Mouse (Mus musculus): ENCODE data around the gene Prrc2a. TPM values are rescaled to one million over a fixed set of nuclear protein-coding genes. Genes with fewer than 3 reads are reported as not detected.
A peak's percentile ranks its signal among the peaks of the same experiment; 100 is the strongest.
"Not testable (repeated sequence)": the region's sequence is repeated elsewhere in the genome, so short reads cannot be mapped to it uniquely, and the experiment has no call there.

Gene Prrc2a
- polyA plus RNA-seq, 1 experiment: 373 TPM

DNA sequence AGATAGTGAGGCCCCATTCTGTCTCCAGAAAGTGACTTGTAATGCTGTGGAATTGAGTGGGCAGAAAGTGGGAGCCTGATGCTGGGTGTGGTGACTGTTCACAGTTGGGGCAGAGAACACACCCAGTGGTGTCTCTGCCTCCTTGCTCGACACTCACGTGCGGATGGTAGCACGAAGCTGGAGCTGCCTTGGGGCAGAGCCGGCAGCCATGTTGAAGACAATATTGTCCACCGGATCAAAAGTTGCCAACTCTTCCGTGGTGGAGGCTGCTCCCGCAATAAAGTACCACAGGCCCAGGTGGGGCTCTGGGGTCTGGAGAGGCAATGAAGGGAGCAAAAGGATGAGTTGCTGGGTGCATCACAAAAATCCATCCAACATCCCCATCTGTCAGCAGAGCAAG, 33.7 kb downstream of the Prrc2a start:
- no peak for DNase-seq
- Histone ChIP-seq H3K4me3 (replicated peaks; ENCODE audit: extremely low read depth, low read depth, low read length) (no peak overlapping the region), H3K4me1 (ENCODE audit: control insufficient read depth, insufficient read depth, low read length) (peaks cover 11% of the 10 kb centered on the region)
- TF ChIP-seq POLR2A (IDR thresholded peaks at IDR 0.05; ENCODE audit: borderline replicate concordance, extremely low read depth, low read depth, low read length) (no peak), CTCF (IDR thresholded peaks at IDR 0.05; ENCODE audit: insufficient read depth, low read length) (no peak)
- 88% methylated on average over 8 of the region's 8 CpGs for WGBS

DNA sequence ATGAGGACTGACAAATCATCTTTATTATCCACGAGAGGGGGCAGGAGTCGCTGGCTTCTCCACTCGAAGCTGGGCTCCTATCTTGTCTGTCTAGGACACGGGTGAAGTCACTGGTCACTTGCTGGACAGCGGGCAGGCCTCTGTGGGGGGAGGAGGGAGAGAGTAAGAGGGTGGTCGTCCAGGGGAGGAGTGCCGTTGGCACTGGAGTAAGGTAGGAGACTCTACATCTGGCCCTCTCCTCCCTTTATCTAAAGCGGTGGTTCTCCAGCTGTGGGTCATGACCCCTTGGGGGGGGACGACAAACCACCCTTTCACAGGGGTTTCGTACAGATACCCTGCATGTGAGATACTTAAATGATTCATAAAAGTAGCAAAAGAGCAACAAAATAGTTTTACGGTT, 35.7 kb downstream of the Prrc2a start:
- Histone ChIP-seq H3K4me1 (ENCODE audit: control insufficient read depth, insufficient read depth, low read length) (peaks cover 16% of the 10 kb centered on the region), H3K4me3 (replicated peaks; ENCODE audit: extremely low read depth, low read depth, low read length) (no peak overlapping the region)
- DNase-seq: no peak
- WGBS: 58% methylated on average over 11 of the region's 11 CpGs
- TF ChIP-seq POLR2A (IDR thresholded peaks at IDR 0.05; ENCODE audit: borderline replicate concordance, extremely low read depth, low read depth, low read length) (no peak), CTCF (IDR thresholded peaks at IDR 0.05; ENCODE audit: insufficient read depth, low read length) (no peak)

DNA sequence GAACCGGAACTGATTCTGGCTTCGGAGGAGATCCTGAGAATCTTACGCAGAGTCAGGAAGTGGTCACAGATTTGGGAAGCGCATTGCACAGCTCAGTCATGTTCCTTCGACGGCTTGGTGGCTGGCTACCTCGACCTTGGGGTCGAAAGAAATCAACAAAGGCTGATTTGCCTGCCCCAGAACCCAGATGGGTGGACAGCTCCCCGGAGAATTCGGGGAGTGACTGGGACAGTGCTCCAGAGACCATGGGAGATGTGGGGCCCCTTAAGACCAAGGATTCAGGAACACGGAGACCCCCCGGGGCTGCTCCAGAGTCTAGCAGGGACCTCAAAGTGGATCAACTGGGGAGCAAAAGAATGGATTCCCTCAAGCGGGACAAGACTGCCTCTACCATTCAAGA, 37.7 kb downstream of the Prrc2a start:
- no peak for TF ChIP-seq POLR2A (IDR thresholded peaks at IDR 0.05; ENCODE audit: borderline replicate concordance, extremely low read depth, low read depth, low read length)
- TF ChIP-seq CTCF (IDR thresholded peaks at IDR 0.05; ENCODE audit: insufficient read depth, low read length): no peak
- H3K4me3 ChIP-seq (replicated peaks; ENCODE audit: extremely low read depth, low read depth, low read length): peak overlapping the region; percentile 69
- WGBS: 44% methylated on average over 13 of the region's 13 CpGs
- DNase-seq: no peak
- H3K4me1 ChIP-seq (ENCODE audit: control insufficient read depth, insufficient read depth, low read length): peaks cover 16% of the 10 kb centered on the region

DNA sequence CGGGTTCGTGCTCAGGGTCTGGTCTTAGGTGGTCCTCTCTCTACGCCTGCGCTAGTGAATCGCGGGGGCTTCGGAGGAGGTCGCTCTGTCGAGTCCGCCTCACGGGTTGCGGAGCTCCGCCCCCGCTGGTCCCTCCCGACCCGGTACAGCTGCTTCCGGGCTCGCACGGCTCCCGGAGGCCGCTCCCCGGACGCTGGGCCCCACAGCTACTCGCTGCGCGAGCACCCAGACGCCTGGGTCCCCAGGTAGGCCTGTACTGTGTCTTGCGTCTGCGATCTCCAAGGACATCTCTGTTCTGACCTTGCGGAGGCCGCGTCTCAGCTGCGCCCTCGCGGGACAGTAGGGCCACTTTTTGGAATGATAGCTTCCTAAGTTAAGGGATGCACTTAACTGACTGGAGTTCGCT, 38.5 kb downstream of the Prrc2a start, which contains the start of gene D17H6S53E:
TSS of gene D17H6S53E (plus strand) at position 168 of the 406 bp plus-strand sequence.
- TF ChIP-seq CTCF (IDR thresholded peaks at IDR 0.05; ENCODE audit: insufficient read depth, low read length) (no peak), POLR2A (IDR thresholded peaks at IDR 0.05; ENCODE audit: borderline replicate concordance, extremely low read depth, low read depth, low read length) (peak; percentile 75)
- WGBS: 1% methylated on average over 36 of the region's 36 CpGs
- DNase-seq: peak; percentile 77

DNA sequence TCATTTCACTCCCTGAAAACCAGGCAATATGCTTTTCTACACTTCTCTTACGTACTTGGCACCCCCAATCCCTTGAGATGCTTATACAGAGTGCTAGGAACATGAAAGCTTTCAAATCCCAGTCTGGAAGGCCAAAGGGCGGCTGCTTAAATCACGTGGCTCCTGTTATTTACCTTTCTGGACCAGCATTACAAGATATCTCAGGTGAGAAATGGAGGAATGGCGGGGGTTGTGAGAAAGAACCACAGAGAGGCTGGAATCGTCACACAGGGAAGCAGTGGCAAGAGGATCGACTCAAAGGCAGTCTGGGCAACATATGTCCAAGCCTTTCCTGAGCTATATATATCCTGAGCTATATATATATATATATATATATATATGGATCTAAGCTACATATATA, 39.1 kb downstream of the Prrc2a start:
- peak overlapping the region; percentile 26 for H3K4me3 ChIP-seq (replicated peaks; ENCODE audit: extremely low read depth, low read depth, low read length)
- 32% methylated on average over 6 of the region's 6 CpGs for WGBS
- DNase-seq: no peak
- peaks cover 16% of the 10 kb centered on the region for H3K4me1 ChIP-seq (ENCODE audit: control insufficient read depth, insufficient read depth, low read length)
- TF ChIP-seq POLR2A (IDR thresholded peaks at IDR 0.05; ENCODE audit: borderline replicate concordance, extremely low read depth, low read depth, low read length): no peak
- TF ChIP-seq CTCF (IDR thresholded peaks at IDR 0.05; ENCODE audit: insufficient read depth, low read length): no peak

More for the DNA sequence above, 38.5 kb downstream of the Prrc2a start, which contains the start of gene D17H6S53E:
- H3K4me1 ChIP-seq (ENCODE audit: control insufficient read depth, insufficient read depth, low read length): peaks cover 16% of the 10 kb centered on the region
- peak within 1 kb of the TSS; percentile 69 for H3K4me3 ChIP-seq (replicated peaks; ENCODE audit: extremely low read depth, low read depth, low read length)

DNA sequence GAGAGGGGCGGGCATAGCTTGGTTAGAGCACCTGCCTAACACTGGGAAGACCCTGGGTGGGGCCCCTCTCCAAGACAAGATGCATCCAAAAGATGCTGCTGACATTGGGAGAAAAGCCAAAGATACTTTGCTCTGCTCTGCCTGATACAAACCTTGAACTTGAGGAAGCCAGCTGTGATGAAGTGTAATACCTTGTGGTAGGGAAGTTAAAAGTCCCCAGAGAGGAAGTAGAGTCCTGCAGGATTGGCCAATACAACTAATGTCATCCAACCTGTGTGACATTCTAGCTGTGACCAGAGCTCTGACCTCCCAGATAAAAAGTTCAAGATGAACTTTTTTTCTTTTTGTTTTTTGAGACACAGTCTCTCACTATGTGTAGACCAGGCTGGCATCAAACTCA, 39.6 kb downstream of the Prrc2a start:
- 93% methylated on average over 1 of the region's 1 CpGs for WGBS
- no peak for DNase-seq
- peaks cover 19% of the 10 kb centered on the region for H3K4me1 ChIP-seq (ENCODE audit: control insufficient read depth, insufficient read depth, low read length)
- TF ChIP-seq POLR2A (IDR thresholded peaks at IDR 0.05; ENCODE audit: borderline replicate concordance, extremely low read depth, low read depth, low read length) (no peak), CTCF (IDR thresholded peaks at IDR 0.05; ENCODE audit: insufficient read depth, low read length) (no peak)
- H3K4me3 ChIP-seq (replicated peaks; ENCODE audit: extremely low read depth, low read depth, low read length): no peak overlapping the region

DNA sequence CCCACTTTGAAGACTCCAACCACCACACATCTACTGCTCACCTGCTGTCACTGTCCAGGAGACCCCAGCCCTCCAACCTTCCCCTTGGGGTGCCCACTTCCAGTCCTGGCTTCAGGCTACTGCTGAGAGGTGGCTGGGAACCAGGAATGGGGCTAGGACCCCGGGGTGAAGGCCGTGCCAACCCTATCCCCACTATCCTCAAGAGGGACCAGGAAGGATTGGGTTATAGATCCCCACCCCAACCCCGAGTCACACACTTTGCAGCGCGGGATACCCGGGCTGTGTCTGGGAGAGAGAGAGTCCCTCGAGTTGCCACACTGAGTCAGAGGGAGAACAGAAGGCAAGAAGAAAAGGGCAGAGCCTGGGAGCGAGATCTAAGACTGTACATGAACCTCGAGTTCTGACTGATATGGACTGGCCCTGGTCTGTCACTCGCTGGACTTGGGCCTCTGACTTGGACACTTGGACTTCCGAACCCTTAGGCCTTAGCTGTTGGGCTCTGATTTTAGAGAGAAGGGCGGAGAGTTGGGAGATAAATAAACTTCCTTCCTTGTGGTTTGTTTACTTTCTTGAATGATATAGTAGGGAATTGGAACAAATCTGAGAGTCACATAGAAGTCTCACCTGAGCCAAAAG, 40.3 kb downstream of the Prrc2a start:
- DNase-seq; H3K4me3 ChIP-seq (replicated peaks; ENCODE audit: extremely low read depth, low read depth, low read length): not testable (repeated sequence)
- peaks cover 20% of the 10 kb centered on the region for H3K4me1 ChIP-seq (ENCODE audit: control insufficient read depth, insufficient read depth, low read length)
- 88% methylated on average over 12 of the region's 12 CpGs for WGBS

DNA sequence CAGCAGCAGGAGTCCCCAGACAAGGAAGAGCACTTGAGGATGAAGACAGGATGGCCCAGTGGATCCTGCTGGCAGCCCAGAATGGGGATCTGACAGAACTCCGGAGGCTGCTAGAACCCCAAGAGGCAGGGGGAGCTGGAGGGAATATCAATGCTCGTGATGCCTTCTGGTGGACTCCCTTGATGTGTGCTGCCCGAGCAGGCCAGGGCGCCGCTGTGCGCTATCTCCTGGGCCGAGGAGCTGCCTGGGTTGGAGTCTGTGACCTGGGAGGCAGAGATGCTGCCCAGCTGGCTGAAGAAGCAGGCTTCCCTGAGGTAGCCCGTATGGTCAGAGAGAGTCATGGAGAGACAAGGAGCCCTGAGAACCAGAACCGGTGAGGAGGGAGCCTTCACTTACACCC, 41.4 kb downstream of the Prrc2a start:
- 91% methylated on average over 9 of the region's 9 CpGs for WGBS
- H3K4me1 ChIP-seq (ENCODE audit: control insufficient read depth, insufficient read depth, low read length): peaks cover 20% of the 10 kb centered on the region
- not testable (repeated sequence) for H3K4me3 ChIP-seq (replicated peaks; ENCODE audit: extremely low read depth, low read depth, low read length); DNase-seq

DNA sequence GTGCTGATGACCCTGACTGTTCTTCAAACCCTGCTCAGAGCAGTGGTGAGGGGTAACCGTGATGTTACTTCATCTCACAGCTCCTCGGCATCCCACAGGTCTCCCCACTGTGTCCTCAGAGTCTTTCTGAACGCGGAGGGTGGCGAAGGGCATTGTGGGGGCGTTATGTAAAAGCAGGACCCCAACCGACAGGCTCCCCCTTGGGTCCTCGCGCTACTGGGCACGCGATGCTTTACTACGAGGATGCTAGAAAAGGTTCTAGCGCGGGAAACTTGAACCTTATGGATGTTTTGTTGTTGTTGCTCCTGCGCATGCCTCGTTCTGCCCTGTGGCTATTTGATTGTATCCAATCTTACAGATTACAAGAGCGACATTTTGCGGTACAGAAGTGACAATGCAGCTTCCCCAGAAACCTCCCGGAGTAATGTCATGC, 42.8 kb downstream of the Prrc2a start, which contains the start of gene Csnk2b:
TSS of gene Csnk2b (minus strand) at position 183 of the 433 bp plus-strand sequence.
- Histone ChIP-seq H3K4me1 (ENCODE audit: control insufficient read depth, insufficient read depth, low read length) (peaks cover 11% of the 10 kb centered on the region), H3K4me3 (replicated peaks; ENCODE audit: extremely low read depth, low read depth, low read length) (peak within 1 kb of the TSS; percentile 95)
- 0% methylated on average over 19 of the region's 19 CpGs for WGBS
- DNase-seq: peak; percentile 34
- TF ChIP-seq CTCF (IDR thresholded peaks at IDR 0.05; ENCODE audit: insufficient read depth, low read length) (0 out of 2 replicates have a peak, but pooled peaks have one; percentile 4), POLR2A (IDR thresholded peaks at IDR 0.05; ENCODE audit: borderline replicate concordance, extremely low read depth, low read depth, low read length) (no peak)

DNA sequence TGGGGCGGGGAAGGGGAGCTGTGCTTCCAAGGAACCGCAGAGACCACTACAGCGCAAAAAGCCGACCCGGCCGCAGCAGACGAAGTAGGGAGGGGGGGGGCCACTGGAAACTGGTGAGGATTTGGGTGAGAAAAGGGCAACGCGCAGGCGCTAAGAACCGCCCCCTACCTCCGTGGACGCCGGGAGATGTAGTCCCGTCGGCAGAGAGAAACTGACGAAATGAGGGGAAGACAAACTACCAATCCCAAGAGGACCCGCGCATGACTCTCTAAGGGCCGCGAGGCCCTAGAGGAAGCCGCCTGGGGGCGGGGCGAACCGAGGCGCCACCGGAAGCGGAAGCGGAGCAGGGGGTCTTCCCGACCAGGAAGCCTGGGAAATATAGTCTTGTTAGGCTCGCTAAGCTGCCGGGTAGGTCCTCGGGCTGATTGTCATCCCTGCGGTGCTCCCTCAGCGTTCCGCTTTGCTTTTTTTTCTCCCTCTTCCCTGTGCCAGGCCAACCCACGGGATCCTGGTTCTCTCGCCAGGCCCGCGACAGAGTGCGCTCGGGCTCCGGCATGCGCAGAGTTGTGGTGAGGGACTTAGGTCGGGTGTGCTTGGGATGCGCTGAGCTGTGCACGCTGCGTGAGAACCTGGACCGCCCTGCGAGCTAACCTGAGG, 43.4 kb downstream of the Prrc2a start, which contains the start of gene Gpank1:
TSS of gene Gpank1 (plus strand) at position 313 of the 657 bp plus-strand sequence.
- WGBS: under 1% methylated on average over 50 of the region's 50 CpGs
- TF ChIP-seq CTCF (IDR thresholded peaks at IDR 0.05; ENCODE audit: insufficient read depth, low read length) (no peak), POLR2A (IDR thresholded peaks at IDR 0.05; ENCODE audit: borderline replicate concordance, extremely low read depth, low read depth, low read length) (peak; percentile 81)
- Histone ChIP-seq H3K4me1 (ENCODE audit: control insufficient read depth, insufficient read depth, low read length) (peaks cover 9% of the 10 kb centered on the region), H3K4me3 (replicated peaks; ENCODE audit: extremely low read depth, low read depth, low read length) (peak within 1 kb of the TSS; percentile 95)
- peak; percentile 97 for DNase-seq
